Mouse (Mus musculus) cerebellum, adult 8-10 months (tissue): ENCODE measurements at regions not wholly inside any gene's neighbourhood (a gene's known extent, or its start where the extent isn't known, plus 50 kb on each side); places are given as distances from the start of the nearest gene placed in this dataset.

Experiments used
- DNase-seq: peaks from one replicate; pipeline ENCODE4 v3.0.0; 2022

GRCm38 (mm10) chr16:73835715-73836440 lies 575.7 kb downstream of the Robo2 start:
- no peak for DNase-seq

- DNase-seq, result no peak
Measured at GRCm38 (mm10) chr16:73821387-73822338, 590.0 kb downstream of the Robo2 start.

GRCm38 (mm10) chr16:73804572-73804971 lies 607.1 kb downstream of the Robo2 start:
- DNase-seq, result no peak

- no peak for DNase-seq
Measured at GRCm38 (mm10) chr16:73796528-73797171, 615.0 kb downstream of the Robo2 start.

- DNase-seq, result no peak
Measured at GRCm38 (mm10) chr16:73785074-73785438, 626.6 kb downstream of the Robo2 start.

- DNase-seq, result no peak
Measured at GRCm38 (mm10) chr16:73784296-73785073, 627.1 kb downstream of the Robo2 start.

GRCm38 (mm10) chr16:73772454-73772853 lies 639.2 kb downstream of the Robo2 start:
- no peak for DNase-seq

- DNase-seq, result no peak
Measured at GRCm38 (mm10) chr16:73770440-73770856, 641.2 kb downstream of the Robo2 start.

- no peak for DNase-seq
Measured at GRCm38 (mm10) chr16:73769729-73770128, 641.9 kb downstream of the Robo2 start.

GRCm38 (mm10) chr16:73768706-73769105 lies 642.9 kb downstream of the Robo2 start:
- DNase-seq, result no peak

GRCm38 (mm10) chr16:73765184-73765583 lies 646.4 kb downstream of the Robo2 start:
- no peak for DNase-seq

GRCm38 (mm10) chr16:73760921-73761320 lies 650.7 kb downstream of the Robo2 start:
- DNase-seq, result no peak

GRCm38 (mm10) chr16:73758872-73759271 lies 652.8 kb downstream of the Robo2 start:
- DNase-seq, result no peak

- no peak for DNase-seq
Measured at GRCm38 (mm10) chr16:73754302-73754701, 657.3 kb downstream of the Robo2 start.

- no peak for DNase-seq
Measured at GRCm38 (mm10) chr16:73728297-73728696, 683.3 kb downstream of the Robo2 start.

- DNase-seq, result no peak
Measured at GRCm38 (mm10) chr16:73719691-73720090, 691.9 kb downstream of the Robo2 start.

- no peak for DNase-seq
Measured at GRCm38 (mm10) chr16:73716301-73716700, 695.3 kb downstream of the Robo2 start.

GRCm38 (mm10) chr16:73707051-73707450 lies 704.6 kb downstream of the Robo2 start:
- DNase-seq, result no peak

GRCm38 (mm10) chr16:73689274-73689673 lies 722.4 kb downstream of the Robo2 start:
- no peak for DNase-seq

- no peak for DNase-seq
Measured at GRCm38 (mm10) chr16:73679804-73680203, 731.8 kb downstream of the Robo2 start.

GRCm38 (mm10) chr16:73670516-73670915 lies 741.1 kb downstream of the Robo2 start:
- DNase-seq, result no peak

GRCm38 (mm10) chr16:73652976-73653690 lies 758.5 kb downstream of the Robo2 start:
- DNase-seq, result no peak
